Mouse (Mus musculus) brain, embryonic 14.5 days (tissue): ENCODE results near the gene Npl.

ENCODE experiments used
- CTCF ChIP-seq: fragments of 200-500 bp; IDR thresholded peaks from 2 replicates; pipeline ENCODE4 v1.5.1; 2012; ENCODE audit warnings: inconsistent platforms, mild to moderate bottlenecking, moderate library complexity, borderline replicate concordance; ENCODE audit not compliant: insufficient read depth, insufficient read length; ENCODE audit errors: extremely low read depth
- POLR2A ChIP-seq: fragments of 200-500 bp; IDR thresholded peaks from 2 replicates; pipeline ENCODE4 v1.6.1; 2012; ENCODE audit warnings: mild to moderate bottlenecking, inconsistent platforms, borderline replicate concordance; ENCODE audit not compliant: poor library complexity, insufficient read depth, insufficient read length, severe bottlenecking; ENCODE audit errors: extremely low read depth

DNA sequence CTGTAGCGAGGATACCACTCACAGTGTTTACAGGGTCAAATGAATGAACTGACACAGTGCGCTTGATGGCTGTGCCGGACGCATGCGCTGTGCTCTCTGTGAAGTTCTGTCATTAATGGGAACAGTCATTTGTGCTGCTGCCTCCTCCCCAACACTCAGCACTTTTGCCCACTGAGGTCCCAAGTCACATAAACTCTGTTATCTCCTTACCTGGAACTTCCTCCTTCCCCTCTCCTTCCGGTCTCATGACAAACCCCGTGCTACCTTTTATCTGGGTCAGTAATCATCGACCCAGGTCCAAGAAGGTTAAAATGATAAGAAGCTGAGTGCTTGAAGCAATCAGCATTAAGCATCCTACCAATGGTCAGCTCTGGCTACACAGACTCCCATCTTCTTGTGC lies 2.3 kb downstream of the Npl start:
- TF ChIP-seq CTCF: no peak
- no peak for TF ChIP-seq POLR2A
